Mouse (Mus musculus) lung, embryonic 15.5 days (tissue): Measurements from ENCODE around the gene Tmem60. TPM values are rescaled to one million over a fixed set of nuclear protein-coding genes. Genes with fewer than 3 reads are reported as not detected.

Experiments
- ATAC-seq: fragments of 200-750 bp; cut with Nextera tagmentation; 2 replicates; pipeline ENCODE4 v1.8.0; 2017; ENCODE audit warnings: moderate number of reproducible peaks, borderline replicate concordance; ENCODE audit not compliant: low FRiP score, low TSS enrichment; ENCODE audit errors: extremely low read depth
- H3K27ac ChIP-seq: fragments of 300-500 bp; sonication (generic); 2 replicates; pipeline ENCODE4 v1.5.1; 2015; ENCODE audit warnings: moderate library complexity, mild to moderate bottlenecking, inconsistent platforms
- H3K27me3 ChIP-seq: fragments of 300-500 bp; sonication (generic); 2 replicates; pipeline ENCODE4 v1.6.1; 2015; ENCODE audit warnings: inconsistent platforms
- H3K36me3 ChIP-seq: fragments of 300-500 bp; sonication (generic); 2 replicates; pipeline ENCODE4 v1.6.1; 2015; ENCODE audit warnings: inconsistent platforms
- H3K4me1 ChIP-seq: fragments of 300-500 bp; sonication (generic); 2 replicates; pipeline ENCODE4 v1.6.1; 2015; ENCODE audit warnings: inconsistent platforms
- H3K4me2 ChIP-seq: fragments of 300-500 bp; sonication (generic); 2 replicates; pipeline ENCODE4 v1.6.1; 2015; ENCODE audit warnings: inconsistent platforms, mild to moderate bottlenecking, moderate library complexity
- H3K4me3 ChIP-seq: fragments of 300-500 bp; sonication (generic); 2 replicates; pipeline ENCODE4 v1.5.1; 2015; ENCODE audit warnings: mild to moderate bottlenecking, inconsistent platforms
- H3K9ac ChIP-seq: fragments of 300-500 bp; sonication (generic); 2 replicates; pipeline ENCODE4 v1.6.1; 2015; ENCODE audit warnings: inconsistent platforms
- H3K9me3 ChIP-seq: fragments of 300-500 bp; sonication (generic); 2 replicates; pipeline ENCODE4 v1.6.1; 2016; ENCODE audit warnings: inconsistent platforms
- WGBS: fragments of 180-500 bp; shearing (Covaris S2); methylation state at CpG from one replicate; pipeline ENCODE4 v1.1.7; 2015; 5-methylcytosine and 5-hydroxymethylcytosine counted together
- polyA plus RNA-seq: library from polyadenylated mRNA; unstranded; fragments of >200 nt; fragmentation: Nextera tagmentation; extraction: Ambion mirVana; gene quantifications from 2 replicates; pipeline ENCODE4 v1.2.1, GENCODE M21; 2015

The Tmem60 gene
- polyA plus RNA-seq = 44.4 and 47.6 TPM in 2 replicates

DNA sequence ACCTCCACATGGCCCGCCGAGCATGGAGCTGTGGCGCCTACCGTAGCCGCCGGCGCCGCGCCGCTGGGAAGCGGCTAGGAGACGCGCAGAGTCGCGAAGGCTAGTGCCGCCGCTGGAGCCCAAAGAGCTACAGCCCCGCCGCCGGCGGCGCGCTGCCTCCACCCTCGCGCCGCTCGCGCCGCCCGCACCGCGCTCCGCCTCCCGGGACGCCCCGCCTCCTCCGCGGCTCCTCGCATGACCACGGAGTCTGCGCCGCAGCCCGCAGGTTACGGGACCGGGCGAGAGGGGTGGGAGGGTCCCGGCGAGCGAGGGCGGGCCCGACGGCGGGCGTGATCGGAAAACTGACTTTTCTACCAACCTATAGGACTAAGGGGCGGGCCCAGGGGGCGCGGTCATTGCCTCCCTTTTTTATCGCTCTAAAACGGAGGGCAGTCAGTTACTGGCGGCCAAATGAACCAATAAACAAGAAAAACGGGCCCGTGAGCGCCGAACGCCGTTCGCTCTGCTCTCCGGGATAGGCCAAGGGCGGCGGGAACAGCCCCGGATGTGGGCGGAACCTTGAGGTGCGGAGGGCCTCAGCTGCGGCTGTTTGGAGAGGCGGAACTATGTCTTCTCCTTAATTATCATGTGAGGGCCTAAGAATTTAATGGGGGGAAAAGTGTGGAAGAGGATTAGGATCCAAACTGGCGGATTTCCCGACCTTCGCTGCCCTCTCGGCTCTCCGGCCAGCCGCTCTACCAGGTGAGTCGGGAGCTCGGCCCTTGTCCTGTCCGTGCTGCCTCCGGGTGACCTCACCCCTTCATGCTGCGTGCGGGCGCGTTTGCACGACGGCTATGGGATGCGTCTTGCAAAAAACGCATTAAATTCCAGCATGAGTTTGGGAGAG is at the start of gene Tmem60, which contains the start of gene Phtf2:
Gene Tmem60, plus strand, starts transcription at position 277 of the 886 bp plus-strand sequence.
Gene Phtf2, minus strand, starts transcription at position 210 of the 886 bp plus-strand sequence.
- H3K9ac ChIP-seq = peak within 1 kb of the TSS; percentile 70
- peak within 1 kb of the TSS; percentile 92 for H3K27ac ChIP-seq
- under 1% methylated on average over 94 of the region's 94 CpGs for WGBS
- peak within 1 kb of the TSS; percentile 69 for H3K4me2 ChIP-seq
- H3K27me3 ChIP-seq = no peaks in the 10 kb centered on the region
- no peaks in the 10 kb centered on the region for H3K36me3 ChIP-seq
- ATAC-seq = peak; percentile 99
- no peaks in the 10 kb centered on the region for H3K9me3 ChIP-seq
- H3K4me1 ChIP-seq = peaks cover 19% of the 10 kb centered on the region
- H3K4me3 ChIP-seq = peak within 1 kb of the TSS; percentile 72

DNA sequence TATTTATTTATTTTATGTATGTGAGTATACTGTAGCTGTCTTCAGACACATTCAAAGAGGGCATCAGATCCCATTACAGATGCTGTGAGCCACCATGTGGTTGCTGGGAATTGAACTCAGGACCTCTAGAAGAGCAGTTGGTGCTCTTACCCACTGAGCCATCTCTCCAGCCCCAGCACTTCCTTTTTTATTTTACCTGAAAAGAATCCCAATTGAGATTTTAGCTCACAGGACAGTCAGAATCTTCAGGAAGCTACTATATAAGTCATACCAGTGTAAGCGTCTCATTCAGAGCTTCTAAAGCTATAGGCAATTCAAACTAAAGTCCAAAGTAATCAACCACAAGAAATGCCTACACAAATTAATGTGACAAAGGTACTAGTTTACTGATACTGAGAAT is 47.6 kb upstream of the Tmem60 start:
- no peak overlapping the region for H3K9ac ChIP-seq
- no peaks in the 10 kb centered on the region for H3K4me1 ChIP-seq
- no peak for ATAC-seq
- no peaks in the 10 kb centered on the region for H3K27me3 ChIP-seq
- no peak overlapping the region for H3K27ac ChIP-seq
- WGBS = 97% methylated on average over 1 of the region's 1 CpGs
- H3K4me2 ChIP-seq = no peak overlapping the region
- no peaks in the 10 kb centered on the region for H3K36me3 ChIP-seq
- no peaks in the 10 kb centered on the region for H3K9me3 ChIP-seq
- H3K4me3 ChIP-seq = no peak overlapping the region

DNA sequence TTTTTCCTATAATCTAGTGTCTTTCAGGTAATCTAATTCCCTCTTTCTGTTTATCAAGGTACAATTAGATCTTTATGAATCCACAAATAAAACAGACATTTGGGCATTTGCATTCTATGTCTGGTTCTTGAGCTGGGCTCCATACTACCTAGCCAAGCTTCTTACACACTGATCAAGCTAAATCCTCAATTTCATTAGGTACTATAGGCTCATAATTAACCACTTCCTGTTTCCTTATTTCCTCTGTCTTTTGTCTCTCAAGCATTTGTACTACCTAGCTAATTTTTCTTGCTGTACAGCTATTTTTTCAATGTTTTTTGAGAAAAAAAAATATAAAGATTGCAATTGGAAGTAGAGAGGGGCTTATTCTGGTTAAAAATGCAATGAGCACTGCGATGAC is 44.9 kb upstream of the Tmem60 start:
- no peaks in the 10 kb centered on the region for H3K4me1 ChIP-seq
- no peak overlapping the region for H3K27ac ChIP-seq
- no peaks in the 10 kb centered on the region for H3K9me3 ChIP-seq
- no peaks in the 10 kb centered on the region for H3K27me3 ChIP-seq
- no peak overlapping the region for H3K4me2 ChIP-seq
- no peak overlapping the region for H3K9ac ChIP-seq
- WGBS = 97% methylated on average over 1 of the region's 1 CpGs
- ATAC-seq = no peak
- no peaks in the 10 kb centered on the region for H3K36me3 ChIP-seq
- no peak overlapping the region for H3K4me3 ChIP-seq

DNA sequence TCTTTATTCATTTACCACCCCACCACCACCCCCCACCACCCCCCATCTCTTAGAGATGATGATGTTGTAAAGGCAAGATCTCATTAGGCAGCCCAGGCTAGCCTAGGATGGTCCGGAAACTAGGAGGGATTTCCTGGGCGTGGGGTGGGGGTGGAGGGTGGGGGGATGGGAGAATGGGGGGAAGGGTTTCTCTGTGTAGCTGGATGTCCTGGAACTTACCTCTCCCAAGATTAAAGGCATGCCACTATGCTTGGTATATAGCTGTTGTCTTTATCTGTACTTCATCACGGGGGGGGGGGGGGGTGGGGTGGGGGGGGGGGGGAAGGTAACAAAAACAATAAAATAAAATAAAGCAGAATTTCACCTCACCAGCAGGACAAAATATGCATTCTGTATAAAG is 38.6 kb upstream of the Tmem60 start:
- no peaks in the 10 kb centered on the region for H3K27me3 ChIP-seq
- H3K9ac ChIP-seq = no peak overlapping the region
- 89% methylated on average over 2 of the region's 3 CpGs for WGBS
- no peak for ATAC-seq
- H3K36me3 ChIP-seq = no peaks in the 10 kb centered on the region
- H3K27ac ChIP-seq = no peak overlapping the region
- no peaks in the 10 kb centered on the region for H3K4me1 ChIP-seq
- no peak overlapping the region for H3K4me3 ChIP-seq
- no peak overlapping the region for H3K4me2 ChIP-seq
- no peaks in the 10 kb centered on the region for H3K9me3 ChIP-seq

DNA sequence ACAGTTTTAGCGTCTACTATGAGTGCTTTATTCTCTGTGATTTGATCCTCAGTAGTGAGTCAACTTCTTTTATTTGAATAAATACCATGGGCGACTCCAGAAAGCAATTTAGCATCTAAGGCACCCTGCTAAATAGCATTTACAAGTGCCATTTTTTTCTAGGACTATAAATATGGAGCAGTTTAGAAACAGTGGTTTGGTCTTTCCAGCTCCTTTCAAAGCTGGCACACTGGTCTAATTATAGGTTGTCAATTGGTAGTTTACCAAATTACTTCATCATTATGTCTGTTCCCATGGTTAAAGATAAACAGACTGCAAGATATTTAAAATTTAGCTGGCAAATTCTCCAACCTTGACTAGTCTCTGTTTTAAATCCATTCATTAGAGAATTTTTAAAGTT is 38.2 kb upstream of the Tmem60 start:
- ATAC-seq = no peak
- Histone ChIP-seq H3K9me3 (no peaks in the 10 kb centered on the region), H3K4me3 (no peak overlapping the region), H3K27me3 (no peaks in the 10 kb centered on the region), H3K4me1 (no peaks in the 10 kb centered on the region), H3K27ac (no peak overlapping the region), H3K9ac (no peak overlapping the region), H3K4me2 (no peak overlapping the region), H3K36me3 (no peaks in the 10 kb centered on the region)
- 69% methylated on average over 2 of the region's 2 CpGs for WGBS

DNA sequence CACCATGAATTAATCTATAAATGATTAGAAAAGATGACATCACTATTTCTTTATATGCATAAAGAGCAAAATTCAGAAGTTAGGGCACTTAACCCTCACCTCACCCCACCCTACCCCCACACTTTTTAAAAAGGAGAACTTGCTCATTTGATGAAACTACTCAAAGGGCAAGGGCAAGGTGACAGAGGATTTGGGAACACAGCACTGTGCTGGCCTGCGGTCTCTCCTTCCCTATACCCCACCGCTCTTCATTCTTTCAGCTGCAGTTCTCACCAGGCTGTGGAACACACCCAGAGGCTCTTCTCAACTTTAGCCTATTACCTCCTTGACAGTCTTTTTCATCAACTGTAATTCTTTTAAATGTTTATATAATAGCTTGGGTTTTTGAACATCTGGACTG is 35.0 kb upstream of the Tmem60 start:
- Histone ChIP-seq H3K4me3 (no peak overlapping the region), H3K9me3 (no peaks in the 10 kb centered on the region), H3K36me3 (no peaks in the 10 kb centered on the region), H3K27ac (no peak overlapping the region), H3K27me3 (no peaks in the 10 kb centered on the region), H3K4me2 (no peak overlapping the region), H3K9ac (no peak overlapping the region), H3K4me1 (no peaks in the 10 kb centered on the region)
- no peak for ATAC-seq
- WGBS = 84% methylated on average over 2 of the region's 2 CpGs

DNA sequence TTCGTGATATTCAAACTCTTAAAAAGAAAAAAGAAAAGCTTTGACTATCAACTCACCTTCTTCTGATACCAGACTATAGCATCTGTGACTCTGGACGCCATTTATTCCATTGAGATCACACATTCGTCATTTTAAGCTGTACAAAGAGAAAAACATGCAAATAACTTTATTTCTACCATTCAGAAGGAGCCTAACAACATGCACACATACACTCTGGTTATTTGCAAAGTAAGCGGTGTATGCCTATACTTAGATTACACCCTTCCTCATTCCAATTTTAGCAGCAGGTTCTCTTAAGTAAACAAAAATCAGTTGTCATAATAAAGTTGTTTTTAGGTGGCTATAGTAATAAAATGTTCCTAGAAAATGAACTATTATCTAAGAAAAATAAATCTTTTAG is 26.9 kb upstream of the Tmem60 start:
- no peak overlapping the region for H3K27ac ChIP-seq
- WGBS = 78% methylated on average over 4 of the region's 4 CpGs
- no peak overlapping the region for H3K4me3 ChIP-seq
- H3K4me1 ChIP-seq = no peaks in the 10 kb centered on the region
- H3K9ac ChIP-seq = no peak overlapping the region
- ATAC-seq = no peak
- H3K36me3 ChIP-seq = no peaks in the 10 kb centered on the region
- H3K27me3 ChIP-seq = no peaks in the 10 kb centered on the region
- no peak overlapping the region for H3K4me2 ChIP-seq
- H3K9me3 ChIP-seq = no peaks in the 10 kb centered on the region

DNA sequence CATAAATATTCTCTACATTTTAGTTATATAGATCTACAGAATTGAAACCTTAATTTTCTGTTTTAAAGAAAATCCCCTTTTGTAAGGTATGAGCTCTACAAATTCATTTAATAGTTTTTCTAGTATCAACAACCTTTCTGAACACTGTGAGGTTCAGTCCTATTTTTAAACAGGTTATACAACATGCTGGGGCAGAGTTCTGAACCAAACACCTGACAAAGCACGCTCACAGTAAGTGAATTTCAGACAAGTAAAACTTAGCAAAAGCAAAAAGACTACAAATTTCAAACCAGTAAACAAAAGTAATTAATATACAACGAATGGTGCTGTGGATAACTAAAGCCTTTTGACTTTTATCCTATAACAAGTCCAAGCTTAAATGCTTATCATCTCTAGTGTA is 23.6 kb upstream of the Tmem60 start:
- WGBS = 89% methylated on average over 2 of the region's 2 CpGs
- no peak overlapping the region for H3K27ac ChIP-seq
- no peaks in the 10 kb centered on the region for H3K9me3 ChIP-seq
- H3K36me3 ChIP-seq = no peaks in the 10 kb centered on the region
- no peak overlapping the region for H3K4me2 ChIP-seq
- no peaks in the 10 kb centered on the region for H3K27me3 ChIP-seq
- H3K4me3 ChIP-seq = no peak overlapping the region
- no peak for ATAC-seq
- no peaks in the 10 kb centered on the region for H3K4me1 ChIP-seq
- H3K9ac ChIP-seq = no peak overlapping the region

DNA sequence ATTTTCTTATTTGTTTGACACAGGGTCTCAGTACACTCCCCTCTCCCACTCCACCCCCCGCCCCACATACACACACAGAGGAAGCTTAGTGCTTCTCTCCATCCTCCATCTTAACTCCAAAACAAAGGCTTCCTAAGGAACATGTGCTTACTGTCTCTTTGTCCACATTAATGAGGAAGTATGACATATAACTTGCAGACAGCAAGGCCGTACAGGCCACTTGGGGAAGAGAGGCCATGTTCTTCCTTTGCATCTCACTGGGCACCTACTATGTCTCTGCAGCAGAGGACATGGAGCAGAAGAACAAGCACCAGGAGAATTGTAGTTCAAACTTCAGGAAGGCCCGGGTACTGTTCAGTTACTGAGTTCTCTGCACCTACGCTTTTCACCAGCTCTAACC is 21.4 kb upstream of the Tmem60 start:
- Histone ChIP-seq H3K27ac (no peak overlapping the region), H3K9ac (no peak overlapping the region), H3K4me3 (no peak overlapping the region), H3K4me2 (no peak overlapping the region), H3K4me1 (peaks cover 13% of the 10 kb centered on the region; the same call in 1 of the 2 replicates), H3K9me3 (no peaks in the 10 kb centered on the region), H3K36me3 (no peaks in the 10 kb centered on the region), H3K27me3 (no peaks in the 10 kb centered on the region)
- no peak for ATAC-seq
- WGBS = 86% methylated on average over 4 of the region's 4 CpGs

DNA sequence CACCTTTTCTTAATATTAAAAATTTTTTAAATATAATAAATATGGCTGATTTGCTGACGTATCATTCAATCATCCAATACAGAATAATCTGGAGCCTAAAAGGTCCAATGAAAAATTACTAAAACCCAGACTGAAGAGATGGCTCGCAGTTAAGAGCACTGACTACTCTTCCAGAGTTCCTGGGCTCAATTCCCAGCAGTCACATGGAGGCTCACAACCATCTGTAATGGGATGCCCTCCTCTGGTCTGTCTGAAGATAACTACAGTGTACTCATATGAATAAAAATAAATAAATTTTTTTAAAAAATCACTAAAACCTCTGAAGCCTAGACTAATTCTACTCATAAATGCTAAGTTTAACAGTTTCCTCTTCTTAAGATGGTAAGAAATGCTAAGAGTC is 20.1 kb upstream of the Tmem60 start:
- Histone ChIP-seq H3K27ac (no peak overlapping the region), H3K4me2 (no peak overlapping the region), H3K9ac (no peak overlapping the region), H3K36me3 (no peaks in the 10 kb centered on the region), H3K27me3 (no peaks in the 10 kb centered on the region), H3K4me3 (no peak overlapping the region), H3K4me1 (peaks cover 19% of the 10 kb centered on the region), H3K9me3 (no peaks in the 10 kb centered on the region)
- 86% methylated on average over 2 of the region's 2 CpGs for WGBS
- ATAC-seq = no peak

DNA sequence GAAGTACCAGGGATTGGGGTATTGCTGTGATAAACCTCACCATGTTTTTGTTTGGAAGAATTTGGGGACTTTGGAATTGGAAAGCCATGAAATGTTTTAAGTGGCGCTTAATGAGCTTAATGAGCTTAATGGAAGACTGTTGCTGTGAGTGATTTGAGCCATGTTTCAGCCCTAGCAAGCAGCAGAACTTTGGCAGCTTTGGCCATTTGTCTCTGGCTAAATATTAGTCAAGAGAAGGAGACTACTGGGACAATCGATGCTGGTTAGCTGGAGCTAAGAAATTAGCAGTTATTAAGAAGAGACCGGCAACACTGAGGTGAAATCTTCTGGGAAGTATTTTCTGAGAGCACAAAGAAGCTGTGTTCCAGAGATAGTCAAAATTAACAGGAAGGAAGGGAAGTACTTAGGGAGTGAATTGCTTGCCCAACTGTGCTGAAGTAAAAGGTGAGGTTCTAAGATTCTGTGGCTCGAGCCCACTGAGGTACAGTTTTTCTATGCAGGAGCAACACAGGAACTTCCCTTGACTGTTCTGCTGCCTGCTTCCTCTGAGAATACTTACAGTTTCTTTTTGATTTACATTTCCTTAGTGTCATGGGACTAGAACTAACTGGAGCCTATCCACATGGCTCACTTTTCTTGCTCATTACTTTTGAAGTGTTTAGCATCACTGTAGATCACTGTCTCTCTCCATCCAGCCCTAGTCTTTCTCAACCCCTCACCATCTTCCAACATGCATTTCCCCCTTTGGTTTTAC is 17.6 kb upstream of the Tmem60 start:
- Histone ChIP-seq H3K4me3 (no peak overlapping the region), H3K4me2 (no peak overlapping the region), H3K27me3 (no peaks in the 10 kb centered on the region), H3K9me3 (no peaks in the 10 kb centered on the region), H3K27ac (no peak overlapping the region), H3K4me1 (peaks cover 19% of the 10 kb centered on the region), H3K9ac (no peak overlapping the region), H3K36me3 (no peaks in the 10 kb centered on the region)
- 68% methylated on average over 4 of the region's 4 CpGs for WGBS
- ATAC-seq = no peak

DNA sequence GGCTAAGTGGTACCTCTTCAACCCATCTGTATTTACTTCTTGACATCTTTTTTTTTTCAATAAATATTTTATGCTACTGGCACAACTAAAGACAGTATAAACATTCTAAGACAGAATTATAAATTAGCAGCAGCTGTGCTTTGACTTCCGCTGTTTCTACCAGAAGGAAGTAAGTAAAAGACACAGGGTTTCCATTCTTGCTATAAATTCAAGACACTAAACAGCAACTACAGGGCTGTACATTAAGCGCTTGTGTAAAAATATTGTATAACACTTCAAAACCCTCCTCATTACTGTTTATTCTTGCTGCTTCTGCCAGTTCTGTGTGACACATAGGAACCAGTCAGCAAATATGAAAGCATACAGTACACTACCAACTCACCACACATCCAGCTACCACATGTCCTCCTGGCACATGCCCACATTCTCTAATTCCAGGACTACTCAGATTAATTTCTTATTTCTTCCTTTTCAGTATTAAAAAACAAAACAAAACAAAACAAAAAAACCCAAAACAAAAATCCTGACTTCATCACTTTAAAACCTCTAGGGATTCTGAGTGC is 16.7 kb upstream of the Tmem60 start:
- Histone ChIP-seq H3K4me1 (peaks cover 19% of the 10 kb centered on the region), H3K27me3 (no peaks in the 10 kb centered on the region), H3K9me3 (no peaks in the 10 kb centered on the region), H3K9ac (no peak overlapping the region), H3K27ac (peak overlapping the region; percentile 33), H3K4me2 (no peak overlapping the region), H3K36me3 (no peaks in the 10 kb centered on the region), H3K4me3 (no peak overlapping the region)
- 28% methylated on average over 2 of the region's 2 CpGs for WGBS
- no peak for ATAC-seq
